Mouse (Mus musculus): ENCODE data around the gene Rnf217. TPM values are rescaled to one million over a fixed set of nuclear protein-coding genes. Genes with fewer than 3 reads are reported as not detected.

The Rnf217 gene
- polyA plus RNA-seq, 1 experiment from 2014 or later: 0.77 TPM

DNA sequence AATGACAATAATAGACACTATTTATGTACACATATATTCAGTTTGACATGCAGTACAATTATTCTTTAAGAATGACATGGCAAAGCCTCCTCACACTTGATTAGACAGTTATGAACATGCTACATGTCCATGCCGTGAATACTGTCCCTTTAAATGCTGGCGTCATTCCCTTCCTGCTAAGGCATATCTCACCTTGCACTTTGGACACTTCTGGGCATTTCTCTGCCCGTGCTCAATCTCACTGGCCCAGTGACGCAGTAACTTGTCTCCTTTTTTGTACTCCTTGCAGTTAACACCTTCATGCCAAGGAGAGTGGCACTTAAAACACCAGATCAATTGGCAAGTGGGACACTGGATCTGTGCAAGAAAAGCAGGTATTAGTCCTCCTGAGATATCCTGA lies 91.8 kb downstream of the Rnf217 start:
- WGBS: 91% methylated on average over 4 of the region's 4 CpGs
- DNase-seq (ENCODE audit: extremely low spot score, low spot score): no peak
- no peak overlapping the region for H3K27ac ChIP-seq

DNA sequence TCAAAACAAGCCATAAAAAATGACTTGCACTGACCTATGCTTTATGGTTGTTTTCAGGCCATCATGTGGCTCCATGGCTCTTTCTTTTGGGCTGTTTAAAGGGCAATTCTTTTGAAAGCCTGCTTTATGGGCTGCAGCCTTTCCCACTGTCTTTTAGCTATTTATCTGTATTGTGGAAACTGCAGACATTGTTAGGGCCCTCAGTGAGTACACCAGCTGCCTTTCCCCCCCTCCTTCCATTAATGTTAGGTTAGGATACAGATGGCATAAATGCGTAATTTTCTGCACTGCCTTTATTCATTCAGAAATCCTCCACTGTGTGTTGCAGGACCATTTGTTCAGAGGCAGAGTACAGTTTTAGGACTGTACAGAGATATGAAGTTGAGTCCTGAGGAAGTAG lies 93.1 kb downstream of the Rnf217 start:
- no peak for DNase-seq (ENCODE audit: extremely low spot score, low spot score)

More for the DNA sequence above, 91.8 kb downstream of the Rnf217 start:
- Histone ChIP-seq H3K4me1 (no peaks in the 10 kb centered on the region), H3K4me3 (no peak overlapping the region), H3K36me3 (replicated peaks) (0 out of 2 replicates have a peak, but pooled peaks cover 2% of the 10 kb centered on the region), H3K27me3 (ENCODE audit: poor library complexity, severe bottlenecking) (no peaks in the 10 kb centered on the region), H3K9me3 (no peaks in the 10 kb centered on the region)

DNA sequence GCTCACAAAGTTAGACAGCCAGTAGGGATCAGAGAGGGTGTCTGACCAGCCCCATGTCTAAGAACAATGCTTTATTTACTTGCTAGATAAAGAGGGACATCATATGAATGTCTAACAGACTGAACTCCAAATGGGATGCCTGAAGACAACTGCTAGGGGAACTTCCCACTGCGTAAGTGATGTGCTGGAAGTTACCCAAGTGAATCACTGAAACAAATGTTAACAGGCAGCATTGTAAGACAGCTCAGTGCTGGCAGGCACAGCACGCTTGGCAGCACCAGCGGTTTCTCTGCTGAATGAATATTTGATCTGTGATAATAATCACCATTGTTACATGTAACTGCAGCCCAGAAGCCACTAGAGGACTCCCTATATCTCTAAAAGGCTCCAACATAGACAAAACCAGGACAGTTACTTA lies 104.8 kb downstream of the Rnf217 start:
- Histone ChIP-seq H3K36me3 (replicated peaks) (0 out of 2 replicates have a peak, but pooled peaks cover 4% of the 10 kb centered on the region), H3K4me1 (no peaks in the 10 kb centered on the region), H3K4me3 (no peak overlapping the region), H3K27me3 (ENCODE audit: poor library complexity, severe bottlenecking) (no peaks in the 10 kb centered on the region), H3K9me3 (no peaks in the 10 kb centered on the region), H3K27ac (no peak overlapping the region)
- 88% methylated on average over 3 of the region's 3 CpGs for WGBS
- DNase-seq (ENCODE audit: extremely low spot score, low spot score): no peak

More for the DNA sequence above, 93.1 kb downstream of the Rnf217 start:
- H3K27me3 ChIP-seq (ENCODE audit: poor library complexity, severe bottlenecking): no peaks in the 10 kb centered on the region
- no peaks in the 10 kb centered on the region for H3K9me3 ChIP-seq
- WGBS: 86% methylated on average over 1 of the region's 1 CpGs
- no peaks in the 10 kb centered on the region for H3K4me1 ChIP-seq
- 0 out of 2 replicates have a peak, but pooled peaks cover 2% of the 10 kb centered on the region for H3K36me3 ChIP-seq (replicated peaks)
- H3K4me3 ChIP-seq: no peak overlapping the region
- no peak overlapping the region for H3K27ac ChIP-seq

DNA sequence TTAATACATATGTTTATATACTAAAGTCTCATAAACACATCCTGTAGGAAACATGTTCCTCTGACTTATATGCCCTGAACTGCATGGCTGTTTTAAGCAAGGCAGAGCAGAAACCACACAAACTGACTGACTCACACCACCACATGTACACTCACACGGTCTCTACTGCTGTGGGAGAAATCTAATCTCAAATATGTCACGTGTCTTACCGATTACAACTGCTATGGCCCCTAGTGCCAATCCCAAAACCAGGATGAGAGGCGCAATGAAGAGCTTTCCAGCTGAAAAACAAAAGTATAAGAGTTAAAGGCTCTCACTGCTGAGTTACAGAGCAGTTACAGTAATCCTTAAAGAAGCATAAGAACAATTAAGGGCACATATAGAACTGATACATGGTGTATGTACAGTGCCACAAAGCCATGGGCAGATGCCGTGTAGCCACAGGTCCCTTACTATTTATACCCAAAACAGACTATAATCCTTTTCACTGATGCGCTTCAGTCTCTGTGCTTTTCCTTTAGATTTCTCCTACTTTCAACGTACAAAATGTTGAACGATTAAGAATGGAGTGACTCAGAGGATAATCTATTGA lies 105.3 kb downstream of the Rnf217 start:
- no peaks in the 10 kb centered on the region for H3K36me3 ChIP-seq (replicated peaks)
- H3K27ac ChIP-seq: no peak overlapping the region
- 94% methylated on average over 8 of the region's 8 CpGs for WGBS
- H3K9me3 ChIP-seq: no peaks in the 10 kb centered on the region
- H3K4me3 ChIP-seq: no peak overlapping the region
- no peak for DNase-seq (ENCODE audit: extremely low spot score, low spot score)
- H3K27me3 ChIP-seq (ENCODE audit: poor library complexity, severe bottlenecking): no peaks in the 10 kb centered on the region
- no peaks in the 10 kb centered on the region for H3K4me1 ChIP-seq

DNA sequence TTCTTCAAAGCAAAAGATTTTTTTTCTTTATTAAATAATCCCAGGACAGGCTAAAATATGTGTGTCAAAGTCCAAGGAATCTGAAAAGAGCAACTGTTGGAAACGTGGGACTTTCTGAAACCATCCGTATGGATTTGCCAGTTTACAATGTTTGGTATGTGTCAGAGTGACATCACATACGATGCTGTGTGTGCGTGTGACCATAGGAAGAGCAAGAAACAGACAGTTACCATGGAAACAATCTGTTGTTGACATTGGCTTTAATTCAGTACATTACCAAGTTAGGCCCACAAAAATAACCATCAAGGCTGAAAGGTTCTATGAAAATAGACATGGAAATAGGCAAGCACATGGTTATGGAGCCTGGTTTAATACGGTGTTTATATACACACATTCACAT lies 107.3 kb downstream of the Rnf217 start:
- Histone ChIP-seq H3K27me3 (ENCODE audit: poor library complexity, severe bottlenecking) (no peaks in the 10 kb centered on the region), H3K4me1 (no peaks in the 10 kb centered on the region), H3K36me3 (replicated peaks) (no peaks in the 10 kb centered on the region), H3K9me3 (no peaks in the 10 kb centered on the region), H3K4me3 (no peak overlapping the region), H3K27ac (no peak overlapping the region)
- DNase-seq (ENCODE audit: extremely low spot score, low spot score): no peak
- 96% methylated on average over 5 of the region's 5 CpGs for WGBS

DNA sequence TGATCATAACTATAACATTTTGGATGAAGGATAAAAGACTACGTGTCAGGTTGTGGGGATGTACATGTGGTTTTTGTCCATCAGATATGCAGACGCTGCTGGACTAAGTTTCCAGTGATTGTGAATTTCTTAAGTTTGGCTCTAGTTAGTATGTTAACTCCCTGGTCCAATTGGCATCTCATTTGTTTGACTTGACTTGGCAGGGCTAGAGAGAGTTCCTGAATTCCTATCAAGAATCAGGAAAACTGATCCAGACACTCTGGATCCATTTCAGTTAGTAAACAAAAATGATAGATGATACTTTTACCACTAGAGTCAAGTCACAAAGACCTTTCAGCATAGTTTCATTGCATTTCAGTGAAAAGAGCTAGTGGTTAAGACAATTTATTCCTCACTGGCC lies 112.1 kb downstream of the Rnf217 start:
- Histone ChIP-seq H3K27ac (no peak overlapping the region), H3K4me1 (no peaks in the 10 kb centered on the region), H3K27me3 (ENCODE audit: poor library complexity, severe bottlenecking) (no peaks in the 10 kb centered on the region), H3K4me3 (no peak overlapping the region), H3K9me3 (no peaks in the 10 kb centered on the region), H3K36me3 (replicated peaks) (no peaks in the 10 kb centered on the region)
- 90% methylated on average over 2 of the region's 2 CpGs for WGBS
- no peak for DNase-seq (ENCODE audit: extremely low spot score, low spot score)

DNA sequence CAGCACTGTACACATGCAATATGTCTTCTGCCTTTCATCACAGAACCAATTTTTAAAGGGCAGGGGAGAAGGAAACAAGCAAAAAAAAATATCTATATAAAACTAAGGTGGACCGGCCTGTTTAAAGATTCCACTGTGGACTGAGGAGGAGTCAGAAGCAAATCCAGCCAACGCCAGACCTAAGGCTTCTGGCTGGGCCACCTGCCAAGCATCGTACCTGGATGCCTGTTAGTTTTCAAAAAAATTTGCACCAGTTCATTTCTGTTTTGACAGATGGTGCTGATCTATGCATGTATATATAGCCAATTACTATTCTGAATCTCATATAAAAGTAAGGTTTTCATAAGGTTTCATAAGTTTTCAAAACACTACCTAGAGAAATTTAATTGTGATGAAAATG lies 113.2 kb downstream of the Rnf217 start:
- Histone ChIP-seq H3K27ac (no peak overlapping the region), H3K9me3 (no peaks in the 10 kb centered on the region), H3K27me3 (ENCODE audit: poor library complexity, severe bottlenecking) (no peaks in the 10 kb centered on the region), H3K4me1 (no peaks in the 10 kb centered on the region), H3K36me3 (replicated peaks) (no peaks in the 10 kb centered on the region), H3K4me3 (no peak overlapping the region)
- 91% methylated on average over 3 of the region's 3 CpGs for WGBS
- DNase-seq (ENCODE audit: extremely low spot score, low spot score): no peak

DNA sequence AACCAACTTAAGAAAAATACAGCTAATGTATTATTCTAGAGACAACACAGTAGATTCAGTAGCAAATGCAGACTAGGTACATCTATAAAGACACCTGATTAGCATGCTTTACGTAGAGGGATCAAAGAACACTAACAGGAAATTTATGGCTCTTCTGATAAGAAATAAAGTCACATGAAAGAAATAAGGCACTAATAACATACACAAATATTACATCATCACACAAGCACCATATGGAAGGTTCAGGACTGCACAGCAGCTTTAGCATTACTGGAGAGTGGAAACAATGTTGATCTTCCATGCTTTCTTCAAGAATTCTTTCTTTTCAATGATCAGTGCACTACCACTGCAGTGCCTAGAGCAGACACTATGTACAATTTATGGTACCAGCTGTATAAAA lies 114.7 kb downstream of the Rnf217 start:
- H3K27ac ChIP-seq: no peak overlapping the region
- no peak overlapping the region for H3K4me3 ChIP-seq
- H3K9me3 ChIP-seq: no peaks in the 10 kb centered on the region
- H3K36me3 ChIP-seq (replicated peaks): peaks cover 9% of the 10 kb centered on the region
- DNase-seq (ENCODE audit: extremely low spot score, low spot score): no peak
- 93% methylated on average over 1 of the region's 1 CpGs for WGBS
- H3K27me3 ChIP-seq (ENCODE audit: poor library complexity, severe bottlenecking): no peaks in the 10 kb centered on the region
- H3K4me1 ChIP-seq: no peaks in the 10 kb centered on the region

DNA sequence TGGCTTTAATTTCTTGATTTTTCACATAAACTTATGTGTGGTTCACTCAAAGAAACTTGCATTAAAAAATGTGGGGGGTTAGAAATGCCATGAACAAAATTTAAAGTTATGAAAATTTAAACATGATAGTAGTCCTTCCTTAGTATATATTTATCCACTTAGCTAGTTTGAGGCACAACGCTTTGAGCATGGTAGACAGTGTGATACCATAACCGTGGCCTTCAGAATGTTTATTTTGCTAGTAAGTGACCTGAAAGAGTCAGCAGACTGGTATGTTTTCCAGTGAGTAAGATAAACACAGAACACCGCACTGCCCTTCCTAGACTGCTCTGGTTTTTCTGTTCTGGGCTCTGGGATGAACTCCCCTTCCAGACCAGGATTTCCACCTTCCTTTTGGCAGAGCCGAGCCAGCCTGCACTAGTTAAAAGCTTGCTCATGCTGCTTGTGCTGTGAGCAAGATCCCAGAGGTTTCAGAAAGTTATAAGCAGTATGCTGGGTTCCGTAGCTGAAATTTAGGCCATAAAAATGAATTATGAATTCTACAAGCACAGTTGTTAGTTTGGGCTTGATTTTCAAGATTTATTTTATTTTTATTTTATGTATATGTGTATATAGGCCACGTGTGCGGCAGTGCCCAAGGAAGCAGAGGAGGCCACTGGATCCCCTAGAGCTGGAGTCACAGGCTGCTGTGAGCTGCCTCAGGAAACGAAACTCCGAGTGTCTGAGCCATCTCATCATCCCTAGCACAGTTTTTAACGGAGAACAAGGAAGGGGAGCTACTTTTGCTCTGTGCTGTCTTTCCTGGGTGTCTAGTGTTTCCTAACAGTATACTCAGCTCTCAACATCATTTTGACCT lies 141.7 kb downstream of the Rnf217 start:
- no peaks in the 10 kb centered on the region for H3K27me3 ChIP-seq (ENCODE audit: poor library complexity, severe bottlenecking)
- no peak overlapping the region for H3K4me3 ChIP-seq
- no peak for DNase-seq (ENCODE audit: extremely low spot score, low spot score)
- H3K36me3 ChIP-seq (replicated peaks): no peaks in the 10 kb centered on the region
- no peaks in the 10 kb centered on the region for H3K4me1 ChIP-seq
- 85% methylated on average over 10 of the region's 10 CpGs for whole genome bisulfite sequencing
- no peak overlapping the region for H3K27ac ChIP-seq
- H3K9me3 ChIP-seq: no peaks in the 10 kb centered on the region

DNA sequence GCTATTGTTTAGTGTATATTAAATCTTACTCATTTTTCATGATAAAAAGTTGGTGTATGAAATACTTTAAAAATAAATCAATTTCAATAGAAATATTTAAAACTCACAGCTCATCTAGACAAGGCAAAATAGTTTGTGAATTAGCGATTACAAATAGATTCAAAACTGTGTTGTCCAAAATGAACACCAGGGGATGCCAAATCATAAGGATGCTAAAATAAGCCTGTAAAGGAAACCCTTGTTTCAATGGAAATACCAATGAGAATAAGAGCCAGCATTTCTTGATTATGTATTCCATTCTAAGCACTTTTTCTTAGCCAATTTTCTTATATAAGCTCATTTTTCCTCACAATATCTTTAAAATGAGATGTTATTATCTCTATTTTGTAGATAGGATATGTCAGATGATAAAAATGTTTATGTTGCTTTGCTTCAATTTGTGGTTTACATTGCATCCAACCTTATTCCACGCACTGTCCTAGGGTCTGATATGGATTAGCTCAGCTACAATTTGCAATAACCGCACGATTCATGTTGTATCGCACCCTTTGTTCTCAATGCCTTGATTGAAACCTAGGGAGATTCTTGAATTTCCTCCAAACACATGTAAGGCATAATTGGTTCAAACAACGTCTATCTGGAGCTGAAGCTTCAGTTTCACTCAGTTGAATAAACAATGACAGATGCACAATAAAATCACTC lies 143.0 kb downstream of the Rnf217 start:
- WGBS: 88% methylated on average over 6 of the region's 6 CpGs
- no peaks in the 10 kb centered on the region for H3K36me3 ChIP-seq (replicated peaks)
- no peak overlapping the region for H3K27ac ChIP-seq
- H3K4me1 ChIP-seq: no peaks in the 10 kb centered on the region
- H3K27me3 ChIP-seq (ENCODE audit: poor library complexity, severe bottlenecking): no peaks in the 10 kb centered on the region
- no peak for DNase-seq (ENCODE audit: extremely low spot score, low spot score)
- H3K4me3 ChIP-seq: no peak overlapping the region
- H3K9me3 ChIP-seq: no peaks in the 10 kb centered on the region

DNA sequence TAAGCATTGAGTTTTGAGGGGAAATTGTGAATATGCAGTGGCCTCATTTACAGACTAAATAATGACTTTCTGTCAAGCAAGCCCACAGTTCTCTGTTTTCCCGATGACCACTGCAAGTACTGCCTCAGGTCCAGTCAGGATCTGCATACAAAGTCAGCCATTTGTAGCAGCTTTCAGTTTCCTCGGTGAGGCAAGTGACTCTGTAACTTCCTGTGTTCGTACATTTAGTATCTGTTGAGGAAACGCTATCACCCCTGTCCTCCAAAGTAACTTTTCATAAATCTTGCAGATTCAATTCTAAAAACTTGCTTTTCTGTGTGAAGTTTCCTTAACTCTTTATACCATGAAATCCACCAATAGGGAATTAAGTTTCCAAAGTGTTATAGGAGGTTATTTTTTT lies 143.6 kb downstream of the Rnf217 start:
- no peaks in the 10 kb centered on the region for H3K9me3 ChIP-seq
- H3K4me3 ChIP-seq: no peak overlapping the region
- no peaks in the 10 kb centered on the region for H3K27me3 ChIP-seq (ENCODE audit: poor library complexity, severe bottlenecking)
- no peaks in the 10 kb centered on the region for H3K4me1 ChIP-seq
- WGBS: 89% methylated on average over 4 of the region's 4 CpGs
- H3K27ac ChIP-seq: no peak overlapping the region
- no peak for DNase-seq (ENCODE audit: extremely low spot score, low spot score)
- H3K36me3 ChIP-seq (replicated peaks): no peaks in the 10 kb centered on the region

DNA sequence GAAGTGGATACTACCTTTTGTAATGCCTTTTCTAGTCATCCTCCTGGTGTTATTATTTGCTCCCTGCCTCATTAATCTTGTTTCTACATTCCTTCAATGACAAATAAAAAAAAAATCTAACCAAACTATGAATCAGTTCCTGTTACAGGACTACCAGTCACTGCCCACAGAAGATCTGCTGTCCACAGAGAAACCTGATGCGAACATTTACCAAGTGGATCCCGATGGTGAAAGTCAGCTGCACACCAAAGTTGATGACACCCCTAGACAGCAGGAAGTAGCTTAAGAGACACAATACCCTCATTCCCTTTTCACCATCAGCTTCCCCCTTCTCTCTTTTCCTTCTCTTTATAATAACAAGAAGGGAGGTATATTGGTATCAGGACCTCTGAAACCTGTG lies 145.9 kb downstream of the Rnf217 start:
- no peak overlapping the region for H3K27ac ChIP-seq
- DNase-seq (ENCODE audit: extremely low spot score, low spot score): no peak
- H3K36me3 ChIP-seq (replicated peaks): no peaks in the 10 kb centered on the region
- no peak overlapping the region for H3K4me3 ChIP-seq
- WGBS: 96% methylated on average over 2 of the region's 2 CpGs
- no peaks in the 10 kb centered on the region for H3K27me3 ChIP-seq (ENCODE audit: poor library complexity, severe bottlenecking)
- no peaks in the 10 kb centered on the region for H3K9me3 ChIP-seq
- H3K4me1 ChIP-seq: no peaks in the 10 kb centered on the region

DNA sequence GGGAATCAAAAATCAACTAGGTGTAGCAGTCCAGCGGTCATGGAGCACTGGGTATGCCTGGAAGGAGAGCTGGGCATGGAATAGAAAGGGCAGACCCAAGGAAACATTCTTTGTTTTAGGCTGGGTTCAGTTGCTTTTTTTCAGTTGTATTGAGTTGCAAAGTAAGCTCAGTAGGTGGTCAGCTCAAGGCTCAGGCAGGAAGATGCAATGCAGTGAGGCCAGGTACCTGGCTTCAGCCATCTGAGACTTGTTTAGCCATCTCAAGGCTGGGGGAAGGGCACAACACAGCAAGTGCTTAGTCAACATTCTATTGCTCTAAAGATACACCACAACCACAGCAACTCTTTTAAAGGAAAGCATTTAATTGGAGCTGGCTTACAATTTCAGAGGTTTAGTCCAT lies 152.2 kb downstream of the Rnf217 start:
- H3K4me3 ChIP-seq: no peak overlapping the region
- WGBS: 43% methylated on average over 1 of the region's 1 CpGs
- no peak for DNase-seq (ENCODE audit: extremely low spot score, low spot score)
- H3K36me3 ChIP-seq (replicated peaks): no peaks in the 10 kb centered on the region
- H3K9me3 ChIP-seq: no peaks in the 10 kb centered on the region
- no peaks in the 10 kb centered on the region for H3K27me3 ChIP-seq (ENCODE audit: poor library complexity, severe bottlenecking)
- H3K27ac ChIP-seq: no peak overlapping the region
- H3K4me1 ChIP-seq: no peaks in the 10 kb centered on the region
